Mouse (Mus musculus): ENCODE data around the gene Spty2d1. TPM values are rescaled to one million over a fixed set of nuclear protein-coding genes. Genes with fewer than 3 reads are reported as not detected.
"Not testable (repeated sequence)": the region's sequence is repeated elsewhere in the genome, so short reads cannot be mapped to it uniquely, and the experiment has no call there.

Spty2d1 gene
- polyA plus RNA-seq, 1 experiment from 2014 or later = 11.9 TPM

GRCm38 (mm10) chr7:47035426-47035825, 27.2 kb upstream of the Spty2d1 start:
- no peaks in the 10 kb centered on the region for H3K27me3 ChIP-seq (ENCODE audit: low read depth, poor library complexity, severe bottlenecking)
- H3K36me3 ChIP-seq = no peaks in the 10 kb centered on the region
- H3K4me1 ChIP-seq = no peaks in the 10 kb centered on the region
- H3K9me3 ChIP-seq (replicated peaks) = no peaks in the 10 kb centered on the region
- no peak for DNase-seq (ENCODE audit: low spot score)
- H3K4me3 ChIP-seq = no peak overlapping the region
- WGBS = 84% methylated on average over 8 of the region's 8 CpGs
- no peak overlapping the region for H3K27ac ChIP-seq

- Histone ChIP-seq H3K27me3 (ENCODE audit: low read depth, poor library complexity, severe bottlenecking) (no peaks in the 10 kb centered on the region), H3K36me3 (no peaks in the 10 kb centered on the region), H3K27ac (no peak overlapping the region), H3K4me1 (no peaks in the 10 kb centered on the region), H3K4me3 (no peak overlapping the region), H3K9me3 (replicated peaks) (no peaks in the 10 kb centered on the region)
- no peak for DNase-seq (ENCODE audit: low spot score)
- WGBS = 89% methylated on average over 4 of the region's 4 CpGs
Measured at GRCm38 (mm10) chr7:47034785-47035384, 26.7 kb upstream of the Spty2d1 start.

- H3K27ac ChIP-seq = no peak overlapping the region
Measured at GRCm38 (mm10) chr7:47031371-47031770, 23.2 kb upstream of the Spty2d1 start.

GRCm38 (mm10) chr7:47030517-47031193, 22.4 kb upstream of the Spty2d1 start:
- DNase-seq (ENCODE audit: low spot score) = no peak
- H3K27me3 ChIP-seq (ENCODE audit: low read depth, poor library complexity, severe bottlenecking) = no peaks in the 10 kb centered on the region
- no peaks in the 10 kb centered on the region for H3K9me3 ChIP-seq (replicated peaks)
- no peaks in the 10 kb centered on the region for H3K36me3 ChIP-seq
- H3K4me3 ChIP-seq = no peak overlapping the region
- H3K4me1 ChIP-seq = no peaks in the 10 kb centered on the region
- 90% methylated on average over 9 of the region's 9 CpGs for WGBS
- H3K27ac ChIP-seq = no peak overlapping the region

More at GRCm38 (mm10) chr7:47031371-47031770, 23.2 kb upstream of the Spty2d1 start:
- WGBS = 85% methylated on average over 4 of the region's 4 CpGs
- no peak overlapping the region for H3K4me3 ChIP-seq
- H3K9me3 ChIP-seq (replicated peaks) = no peaks in the 10 kb centered on the region
- H3K36me3 ChIP-seq = no peaks in the 10 kb centered on the region
- no peaks in the 10 kb centered on the region for H3K4me1 ChIP-seq
- DNase-seq (ENCODE audit: low spot score) = no peak
- no peaks in the 10 kb centered on the region for H3K27me3 ChIP-seq (ENCODE audit: low read depth, poor library complexity, severe bottlenecking)

- Histone ChIP-seq H3K4me3 (no peak overlapping the region), H3K4me1 (no peaks in the 10 kb centered on the region), H3K27ac (no peak overlapping the region), H3K9me3 (replicated peaks) (no peaks in the 10 kb centered on the region), H3K36me3 (no peaks in the 10 kb centered on the region), H3K27me3 (ENCODE audit: low read depth, poor library complexity, severe bottlenecking) (peaks cover 3% of the 10 kb centered on the region; the same call in 1 of the 2 replicates)
- DNase-seq (ENCODE audit: low spot score) = no peak
- WGBS = 94% methylated on average over 1 of the region's 1 CpGs
Measured at GRCm38 (mm10) chr7:47027520-47027919, 19.3 kb upstream of the Spty2d1 start.

GRCm38 (mm10) chr7:47026899-47027298, 18.7 kb upstream of the Spty2d1 start:
- H3K27me3 ChIP-seq (ENCODE audit: low read depth, poor library complexity, severe bottlenecking); H3K4me3 ChIP-seq; H3K9me3 ChIP-seq (replicated peaks); H3K27ac ChIP-seq; H3K36me3 ChIP-seq; H3K4me1 ChIP-seq; DNase-seq (ENCODE audit: low spot score): not testable (repeated sequence)
- 89% methylated on average over 3 of the region's 3 CpGs for WGBS

GRCm38 (mm10) chr7:47025429-47025828, 17.2 kb upstream of the Spty2d1 start:
- Histone ChIP-seq H3K27ac (no peak overlapping the region), H3K4me1 (0 out of 2 replicates have a peak, but pooled peaks cover 4% of the 10 kb centered on the region), H3K27me3 (ENCODE audit: low read depth, poor library complexity, severe bottlenecking) (peaks cover 13% of the 10 kb centered on the region; the same call in 1 of the 2 replicates), H3K4me3 (no peak overlapping the region), H3K36me3 (no peaks in the 10 kb centered on the region), H3K9me3 (replicated peaks) (no peaks in the 10 kb centered on the region)
- no peak for DNase-seq (ENCODE audit: low spot score)
- 87% methylated on average over 9 of the region's 9 CpGs for WGBS

- Histone ChIP-seq H3K27me3 (ENCODE audit: low read depth, poor library complexity, severe bottlenecking) (peaks cover 15% of the 10 kb centered on the region; the same call in 1 of the 2 replicates), H3K4me3 (no peak overlapping the region), H3K9me3 (replicated peaks) (no peaks in the 10 kb centered on the region), H3K36me3 (no peaks in the 10 kb centered on the region), H3K27ac (no peak overlapping the region), H3K4me1 (0 out of 2 replicates have a peak, but pooled peaks cover 4% of the 10 kb centered on the region)
- 87% methylated on average over 7 of the region's 7 CpGs for WGBS
- no peak for DNase-seq (ENCODE audit: low spot score)
Measured at GRCm38 (mm10) chr7:47024454-47024853, 16.2 kb upstream of the Spty2d1 start.

- Histone ChIP-seq H3K4me1 (0 out of 2 replicates have a peak, but pooled peaks cover 4% of the 10 kb centered on the region), H3K27ac (no peak overlapping the region), H3K27me3 (ENCODE audit: low read depth, poor library complexity, severe bottlenecking) (peaks cover 15% of the 10 kb centered on the region; the same call in 1 of the 2 replicates), H3K4me3 (no peak overlapping the region), H3K36me3 (no peaks in the 10 kb centered on the region), H3K9me3 (replicated peaks) (no peaks in the 10 kb centered on the region)
- DNase-seq (ENCODE audit: low spot score) = peak; percentile 85
- WGBS = 17% methylated on average over 6 of the region's 6 CpGs
Measured at GRCm38 (mm10) chr7:47023530-47023929, 15.3 kb upstream of the Spty2d1 start.

GRCm38 (mm10) chr7:47022482-47022881, 14.3 kb upstream of the Spty2d1 start:
- Histone ChIP-seq H3K36me3 (no peaks in the 10 kb centered on the region), H3K4me3 (no peak overlapping the region), H3K27me3 (ENCODE audit: low read depth, poor library complexity, severe bottlenecking) (peaks cover 15% of the 10 kb centered on the region; the same call in 1 of the 2 replicates), H3K27ac (no peak overlapping the region), H3K4me1 (0 out of 2 replicates have a peak, but pooled peaks cover 4% of the 10 kb centered on the region), H3K9me3 (replicated peaks) (no peaks in the 10 kb centered on the region)
- 65% methylated on average over 8 of the region's 8 CpGs for WGBS
- DNase-seq (ENCODE audit: low spot score) = no peak

- no peak for DNase-seq (ENCODE audit: low spot score)
- peaks cover 15% of the 10 kb centered on the region; the same call in 1 of the 2 replicates for H3K27me3 ChIP-seq (ENCODE audit: low read depth, poor library complexity, severe bottlenecking)
- H3K4me3 ChIP-seq = no peak overlapping the region
- 0 out of 2 replicates have a peak, but pooled peaks cover 4% of the 10 kb centered on the region for H3K4me1 ChIP-seq
- no peaks in the 10 kb centered on the region for H3K36me3 ChIP-seq
- no peak overlapping the region for H3K27ac ChIP-seq
- 7% methylated on average over 8 of the region's 8 CpGs for WGBS
- no peaks in the 10 kb centered on the region for H3K9me3 ChIP-seq (replicated peaks)
Measured at GRCm38 (mm10) chr7:47020956-47021355, 12.7 kb upstream of the Spty2d1 start.

GRCm38 (mm10) chr7:47019641-47020040, 11.4 kb upstream of the Spty2d1 start:
- H3K27me3 ChIP-seq (ENCODE audit: low read depth, poor library complexity, severe bottlenecking) = peaks cover 15% of the 10 kb centered on the region; the same call in 1 of the 2 replicates
- H3K27ac ChIP-seq = no peak overlapping the region
- H3K4me3 ChIP-seq = no peak overlapping the region
- H3K9me3 ChIP-seq (replicated peaks) = no peaks in the 10 kb centered on the region
- H3K36me3 ChIP-seq = no peaks in the 10 kb centered on the region
- no peak for DNase-seq (ENCODE audit: low spot score)
- H3K4me1 ChIP-seq = peaks cover 11% of the 10 kb centered on the region
- 81% methylated on average over 5 of the region's 5 CpGs for WGBS

- Histone ChIP-seq H3K4me1 (peaks cover 11% of the 10 kb centered on the region), H3K27ac (no peak overlapping the region), H3K4me3 (no peak overlapping the region), H3K27me3 (ENCODE audit: low read depth, poor library complexity, severe bottlenecking) (peaks cover 9% of the 10 kb centered on the region; the same call in 1 of the 2 replicates), H3K36me3 (no peaks in the 10 kb centered on the region), H3K9me3 (replicated peaks) (no peaks in the 10 kb centered on the region)
- 59% methylated on average over 7 of the region's 7 CpGs for WGBS
- no peak for DNase-seq (ENCODE audit: low spot score)
Measured at GRCm38 (mm10) chr7:47017146-47017545, 8.9 kb upstream of the Spty2d1 start.

Data from limb, embryonic 10.5 days (tissue).